Mouse (Mus musculus): ENCODE measurements around the gene Dpm2. TPM values are rescaled to one million over a fixed set of nuclear protein-coding genes. Genes with fewer than 3 reads are reported as not detected.

Gene Dpm2
- polyA plus RNA-seq, 1 experiment from 2014 or later: 141 TPM

- H3K9me3 ChIP-seq (ENCODE audit: control insufficient read depth, low read length): no peaks in the 10 kb centered on the region
- H3K4me3 ChIP-seq (replicated peaks; ENCODE audit: low read length): no peak overlapping the region
- DNase-seq (ENCODE audit: low spot score) (no peak), ATAC-seq (ENCODE audit: low FRiP score) (no peak)
- H3K36me3 ChIP-seq (replicated peaks; ENCODE audit: control insufficient read depth, insufficient read depth): no peaks in the 10 kb centered on the region; the same call in 1 of the 2 replicates
- no peaks in the 10 kb centered on the region for H3K27me3 ChIP-seq (ENCODE audit: control insufficient read depth, insufficient read depth, low read length)
- H3K4me1 ChIP-seq (replicated peaks; ENCODE audit: control insufficient read depth, insufficient read depth, low read length): peaks cover 36% of the 10 kb centered on the region
- no peak overlapping the region for H3K27ac ChIP-seq
- 92% methylated on average over 4 of the region's 4 CpGs for WGBS
- no peak overlapping the region for H3K4me2 ChIP-seq (replicated peaks)
- H3K9ac ChIP-seq: no peak overlapping the region
Measured at GRCm38 (mm10) chr2:32541986-32542573, 28.6 kb upstream of the Dpm2 start.

- Histone ChIP-seq H3K27ac (no peak overlapping the region), H3K9ac (no peak overlapping the region), H3K4me2 (replicated peaks) (no peak overlapping the region), H3K4me3 (replicated peaks; ENCODE audit: low read length) (no peak overlapping the region), H3K9me3 (ENCODE audit: control insufficient read depth, low read length) (no peaks in the 10 kb centered on the region), H3K4me1 (replicated peaks; ENCODE audit: control insufficient read depth, insufficient read depth, low read length) (peaks cover 26% of the 10 kb centered on the region), H3K36me3 (replicated peaks; ENCODE audit: control insufficient read depth, insufficient read depth) (no peaks in the 10 kb centered on the region; the same call in 1 of the 2 replicates), H3K27me3 (ENCODE audit: control insufficient read depth, insufficient read depth, low read length) (no peaks in the 10 kb centered on the region)
- no peak for DNase-seq (ENCODE audit: low spot score)
- WGBS: 69% methylated on average over 3 of the region's 3 CpGs
- ATAC-seq (ENCODE audit: low FRiP score): no peak
Measured at GRCm38 (mm10) chr2:32543031-32543449, 27.6 kb upstream of the Dpm2 start.

GRCm38 (mm10) chr2:32546951-32547350 lies 23.7 kb upstream of the Dpm2 start:
- no peak for DNase-seq (ENCODE audit: low spot score)
- Histone ChIP-seq H3K4me3 (replicated peaks; ENCODE audit: low read length) (no peak overlapping the region), H3K4me1 (replicated peaks; ENCODE audit: control insufficient read depth, insufficient read depth, low read length) (no peaks in the 10 kb centered on the region; the same call in 1 of the 2 replicates), H3K4me2 (replicated peaks) (no peak overlapping the region), H3K27ac (no peak overlapping the region), H3K9me3 (ENCODE audit: control insufficient read depth, low read length) (no peaks in the 10 kb centered on the region), H3K27me3 (ENCODE audit: control insufficient read depth, insufficient read depth, low read length) (no peaks in the 10 kb centered on the region), H3K9ac (no peak overlapping the region), H3K36me3 (replicated peaks; ENCODE audit: control insufficient read depth, insufficient read depth) (no peaks in the 10 kb centered on the region; the same call in 1 of the 2 replicates)
- 91% methylated on average over 1 of the region's 1 CpGs for WGBS
- no peak for ATAC-seq (ENCODE audit: low FRiP score)

- ATAC-seq (ENCODE audit: low FRiP score) (no peak), DNase-seq (ENCODE audit: low spot score) (no peak)
- no peak overlapping the region for H3K27ac ChIP-seq
- H3K4me3 ChIP-seq (replicated peaks; ENCODE audit: low read length): no peak overlapping the region
- no peaks in the 10 kb centered on the region; the same call in 1 of the 2 replicates for H3K4me1 ChIP-seq (replicated peaks; ENCODE audit: control insufficient read depth, insufficient read depth, low read length)
- WGBS: 90% methylated on average over 5 of the region's 5 CpGs
- no peak overlapping the region for H3K9ac ChIP-seq
- H3K27me3 ChIP-seq (ENCODE audit: control insufficient read depth, insufficient read depth, low read length): no peaks in the 10 kb centered on the region
- H3K9me3 ChIP-seq (ENCODE audit: control insufficient read depth, low read length): no peaks in the 10 kb centered on the region
- H3K36me3 ChIP-seq (replicated peaks; ENCODE audit: control insufficient read depth, insufficient read depth): no peaks in the 10 kb centered on the region; the same call in 1 of the 2 replicates
- no peak overlapping the region for H3K4me2 ChIP-seq (replicated peaks)
Measured at GRCm38 (mm10) chr2:32547380-32547779, 23.3 kb upstream of the Dpm2 start.

- DNase-seq (ENCODE audit: low spot score) (no peak), ATAC-seq (ENCODE audit: low FRiP score) (no peak)
- Histone ChIP-seq H3K4me2 (replicated peaks) (no peak overlapping the region), H3K4me3 (replicated peaks; ENCODE audit: low read length) (no peak overlapping the region), H3K9ac (no peak overlapping the region), H3K36me3 (replicated peaks; ENCODE audit: control insufficient read depth, insufficient read depth) (no peaks in the 10 kb centered on the region; the same call in 1 of the 2 replicates), H3K9me3 (ENCODE audit: control insufficient read depth, low read length) (no peaks in the 10 kb centered on the region), H3K4me1 (replicated peaks; ENCODE audit: control insufficient read depth, insufficient read depth, low read length) (no peaks in the 10 kb centered on the region; the same call in 1 of the 2 replicates), H3K27me3 (ENCODE audit: control insufficient read depth, insufficient read depth, low read length) (no peaks in the 10 kb centered on the region), H3K27ac (no peak overlapping the region)
- 92% methylated on average over 7 of the region's 7 CpGs for WGBS
Measured at GRCm38 (mm10) chr2:32547964-32548739, 22.5 kb upstream of the Dpm2 start.

GRCm38 (mm10) chr2:32549171-32549570 lies 21.5 kb upstream of the Dpm2 start:
- Histone ChIP-seq H3K27ac (no peak overlapping the region), H3K4me2 (replicated peaks) (no peak overlapping the region), H3K4me1 (replicated peaks; ENCODE audit: control insufficient read depth, insufficient read depth, low read length) (no peaks in the 10 kb centered on the region; the same call in 1 of the 2 replicates), H3K9ac (no peak overlapping the region), H3K27me3 (ENCODE audit: control insufficient read depth, insufficient read depth, low read length) (no peaks in the 10 kb centered on the region), H3K36me3 (replicated peaks; ENCODE audit: control insufficient read depth, insufficient read depth) (no peaks in the 10 kb centered on the region), H3K9me3 (ENCODE audit: control insufficient read depth, low read length) (no peaks in the 10 kb centered on the region), H3K4me3 (replicated peaks; ENCODE audit: low read length) (no peak overlapping the region)
- no peak for DNase-seq (ENCODE audit: low spot score)
- no peak for ATAC-seq (ENCODE audit: low FRiP score)
- WGBS: 95% methylated on average over 9 of the region's 9 CpGs

GRCm38 (mm10) chr2:32549764-32550163 lies 20.9 kb upstream of the Dpm2 start:
- Histone ChIP-seq H3K9ac (no peak overlapping the region), H3K4me2 (replicated peaks) (no peak overlapping the region), H3K27ac (no peak overlapping the region), H3K4me1 (replicated peaks; ENCODE audit: control insufficient read depth, insufficient read depth, low read length) (no peaks in the 10 kb centered on the region; the same call in 1 of the 2 replicates), H3K9me3 (ENCODE audit: control insufficient read depth, low read length) (no peaks in the 10 kb centered on the region), H3K27me3 (ENCODE audit: control insufficient read depth, insufficient read depth, low read length) (no peaks in the 10 kb centered on the region), H3K36me3 (replicated peaks; ENCODE audit: control insufficient read depth, insufficient read depth) (no peaks in the 10 kb centered on the region), H3K4me3 (replicated peaks; ENCODE audit: low read length) (no peak overlapping the region)
- 74% methylated on average over 6 of the region's 6 CpGs for WGBS
- DNase-seq (ENCODE audit: low spot score): no peak
- no peak for ATAC-seq (ENCODE audit: low FRiP score)

- no peaks in the 10 kb centered on the region for H3K36me3 ChIP-seq (replicated peaks; ENCODE audit: control insufficient read depth, insufficient read depth)
- no peaks in the 10 kb centered on the region for H3K27me3 ChIP-seq (ENCODE audit: control insufficient read depth, insufficient read depth, low read length)
- no peak for DNase-seq (ENCODE audit: low spot score)
- H3K27ac ChIP-seq: no peak overlapping the region
- no peak overlapping the region for H3K4me3 ChIP-seq (replicated peaks; ENCODE audit: low read length)
- 86% methylated on average over 5 of the region's 5 CpGs for WGBS
- no peak overlapping the region for H3K4me2 ChIP-seq (replicated peaks)
- peaks cover 10% of the 10 kb centered on the region for H3K4me1 ChIP-seq (replicated peaks; ENCODE audit: control insufficient read depth, insufficient read depth, low read length)
- H3K9me3 ChIP-seq (ENCODE audit: control insufficient read depth, low read length): no peaks in the 10 kb centered on the region
- no peak for ATAC-seq (ENCODE audit: low FRiP score)
- no peak overlapping the region for H3K9ac ChIP-seq
Measured at GRCm38 (mm10) chr2:32551236-32551635, 19.4 kb upstream of the Dpm2 start.

- H3K4me2 ChIP-seq (replicated peaks): no peak overlapping the region
- H3K27me3 ChIP-seq (ENCODE audit: control insufficient read depth, insufficient read depth, low read length): no peaks in the 10 kb centered on the region
- no peak overlapping the region for H3K27ac ChIP-seq
- peaks cover 19% of the 10 kb centered on the region for H3K4me1 ChIP-seq (replicated peaks; ENCODE audit: control insufficient read depth, insufficient read depth, low read length)
- no peak overlapping the region for H3K9ac ChIP-seq
- DNase-seq (ENCODE audit: low spot score) (no peak), ATAC-seq (ENCODE audit: low FRiP score) (no peak)
- H3K9me3 ChIP-seq (ENCODE audit: control insufficient read depth, low read length): no peaks in the 10 kb centered on the region
- no peaks in the 10 kb centered on the region for H3K36me3 ChIP-seq (replicated peaks; ENCODE audit: control insufficient read depth, insufficient read depth)
- WGBS: 80% methylated on average over 7 of the region's 7 CpGs
- no peak overlapping the region for H3K4me3 ChIP-seq (replicated peaks; ENCODE audit: low read length)
Measured at GRCm38 (mm10) chr2:32553592-32554148, 17.0 kb upstream of the Dpm2 start.
